Mouse (Mus musculus) 3T3-L1 (cell line): Measurements from ENCODE around the gene Vav3.

Experiments used
- DNase-seq: peaks from one replicate; pipeline ENCODE4 v3.0.0-alpha.2; 2015; ENCODE audit warnings: low read depth, low spot score

The Vav3 gene

DNA sequence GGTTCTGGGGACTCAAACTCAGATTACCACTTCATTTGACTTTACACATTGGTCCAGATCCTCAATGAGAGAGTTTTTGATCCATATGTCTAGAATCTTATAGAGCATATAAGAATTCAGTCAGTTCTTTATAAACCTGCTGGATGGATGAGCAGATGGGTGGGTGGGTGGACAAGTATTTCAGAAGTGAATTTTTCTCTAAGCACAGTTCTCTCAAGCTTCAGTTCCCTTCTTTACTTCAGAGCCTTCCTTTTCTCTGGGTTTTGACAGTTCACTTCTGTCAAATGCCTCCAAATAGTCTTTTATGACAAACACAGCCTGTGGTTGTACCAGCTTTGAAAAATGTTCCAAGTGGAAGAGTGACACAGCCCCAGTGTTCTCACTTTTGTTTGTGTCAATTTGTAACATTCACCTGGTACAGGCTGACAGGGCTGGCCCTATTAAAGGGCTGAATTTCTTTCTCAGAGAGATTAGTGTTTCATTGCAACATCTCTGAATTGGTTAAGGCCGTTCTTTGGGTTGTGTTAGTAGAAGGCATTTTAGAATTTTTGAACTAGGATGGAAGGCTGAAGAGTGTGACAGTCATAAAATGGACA, 159.5 kb downstream of the Vav3 start:
- DNase-seq, result no peak

DNA sequence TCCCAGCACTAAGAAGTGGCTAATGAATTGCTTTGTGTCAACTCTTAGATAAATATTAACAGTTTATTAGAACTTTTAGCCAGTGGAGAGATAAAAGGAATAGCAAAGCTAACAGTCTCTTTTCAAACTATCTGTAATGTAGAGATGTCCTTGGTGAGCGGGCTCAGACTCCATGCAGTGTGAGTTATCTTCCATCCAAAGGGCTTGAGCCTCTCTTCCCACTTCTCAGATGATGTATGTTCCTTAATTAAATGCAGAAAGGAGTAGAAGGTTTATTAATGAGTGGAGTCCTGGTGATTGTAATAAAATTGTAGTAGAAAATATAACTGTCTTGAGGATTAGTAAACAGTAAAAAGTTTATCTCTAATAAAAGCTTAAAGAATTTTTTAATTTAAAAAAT, 169.3 kb downstream of the Vav3 start:
- DNase-seq, result no peak

DNA sequence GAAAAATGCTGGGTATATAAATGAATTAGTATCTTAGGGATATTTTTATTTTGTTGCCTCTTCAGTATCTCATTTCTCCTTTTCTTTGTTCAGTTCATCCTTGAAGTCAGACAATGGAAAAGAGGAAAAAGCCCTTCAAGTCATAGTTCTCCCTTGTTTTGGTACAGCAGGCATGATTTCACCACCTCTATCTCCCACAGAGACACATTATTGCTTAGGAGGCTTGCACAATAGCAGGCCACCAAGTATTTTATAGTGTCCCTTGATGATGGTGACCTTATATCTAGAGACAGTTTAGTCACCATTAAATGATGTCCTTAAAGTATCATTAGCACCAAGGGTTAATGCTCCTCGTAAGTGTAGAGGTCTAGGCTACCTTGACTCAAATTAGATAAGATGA, 171.4 kb downstream of the Vav3 start:
- DNase-seq, result no peak

DNA sequence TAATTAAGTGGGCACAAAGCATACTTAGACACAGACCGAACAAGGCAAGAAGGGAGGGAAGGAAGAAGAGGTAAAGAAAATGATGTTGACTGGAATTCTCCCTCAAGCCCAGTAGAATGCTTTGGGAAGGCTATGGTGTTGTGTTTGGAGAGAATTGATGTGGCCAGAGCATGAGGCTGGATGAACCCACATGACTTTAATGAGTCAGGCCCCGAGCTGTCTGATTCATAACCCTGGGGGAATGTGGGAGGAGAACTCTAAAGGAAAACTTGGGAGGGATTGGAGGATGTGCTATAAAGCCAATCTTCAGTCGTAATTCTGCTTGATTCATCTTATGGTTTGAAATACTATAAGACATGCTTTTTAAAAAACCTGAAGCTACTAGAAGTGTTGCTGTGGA, 175.0 kb downstream of the Vav3 start:
- peak; percentile 96 for DNase-seq

DNA sequence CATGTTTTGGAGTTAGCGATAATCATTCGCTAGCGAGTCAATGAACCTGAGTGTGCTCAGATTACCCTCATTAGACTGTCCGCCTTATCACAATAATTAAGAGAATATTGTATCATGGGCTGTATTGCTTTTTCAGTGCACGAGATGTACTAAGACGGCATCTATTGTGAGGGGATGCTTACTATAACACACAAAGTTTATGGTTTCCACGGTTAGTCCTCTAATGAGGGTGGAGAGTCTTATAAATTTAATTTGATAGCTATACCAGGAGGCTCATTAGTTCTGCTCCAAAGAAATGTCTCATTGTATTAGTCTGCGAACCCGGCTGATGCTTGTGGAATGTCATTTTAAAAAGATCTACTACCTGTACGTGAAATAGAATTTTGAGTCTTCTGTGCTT, 175.9 kb downstream of the Vav3 start:
- no peak for DNase-seq

DNA sequence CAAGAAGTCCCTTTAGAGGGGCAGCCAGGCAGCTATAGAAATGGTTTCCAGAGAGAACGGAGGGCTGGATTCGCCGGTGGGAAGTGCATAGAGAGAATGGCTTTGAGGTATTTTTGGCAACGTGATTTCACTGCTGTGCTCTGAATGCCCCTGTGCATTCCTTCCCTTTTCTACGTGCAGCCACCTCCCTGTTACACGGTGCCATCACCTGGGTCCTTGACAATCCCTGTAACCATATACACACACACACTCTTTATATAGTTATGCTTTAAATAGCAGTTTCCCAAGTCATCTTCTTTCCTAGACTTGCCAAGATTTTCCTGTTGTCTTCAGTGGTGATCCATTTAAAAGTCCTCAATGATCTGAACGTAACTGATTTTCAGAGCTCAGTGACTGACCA, 181.7 kb downstream of the Vav3 start:
- no peak for DNase-seq

DNA sequence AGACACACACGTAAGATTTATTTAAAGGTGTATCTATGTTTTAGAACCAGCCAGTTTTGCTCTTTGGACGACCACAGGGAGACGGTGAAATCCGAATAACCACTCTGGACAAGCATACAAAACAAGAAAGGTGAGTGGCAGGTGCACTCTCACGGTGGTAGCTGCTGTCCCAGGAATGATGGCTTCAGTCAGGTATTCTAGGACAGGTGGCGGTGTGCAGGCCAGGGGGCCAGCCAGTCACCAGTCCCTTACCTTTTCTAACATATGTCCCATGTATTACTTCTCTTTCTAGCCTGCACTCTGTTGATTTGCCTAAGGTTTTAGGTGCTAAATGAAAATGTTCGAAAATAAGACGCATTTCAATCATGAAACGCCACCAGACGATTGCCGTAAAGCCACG, 185.4 kb downstream of the Vav3 start:
- no peak for DNase-seq

DNA sequence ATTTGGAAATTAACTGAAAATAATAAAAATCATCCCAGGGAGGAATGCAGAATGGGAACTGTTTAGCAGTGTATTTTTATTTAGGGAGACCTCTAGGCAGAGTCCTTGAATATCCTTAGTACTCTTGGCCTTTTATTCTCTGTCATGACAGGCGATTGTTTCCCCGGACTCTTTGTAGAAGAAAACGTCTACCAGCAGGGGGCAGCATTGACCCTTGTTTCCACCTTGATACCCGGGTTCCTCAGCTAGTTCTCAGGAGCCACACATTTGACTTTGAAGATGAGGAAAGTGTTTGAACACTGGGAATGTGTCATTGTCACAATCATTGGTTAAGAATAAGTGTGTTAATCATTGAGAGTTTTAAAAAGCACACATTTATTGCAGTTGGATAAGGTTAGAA, 185.8 kb downstream of the Vav3 start:
- peak; percentile 94 for DNase-seq

DNA sequence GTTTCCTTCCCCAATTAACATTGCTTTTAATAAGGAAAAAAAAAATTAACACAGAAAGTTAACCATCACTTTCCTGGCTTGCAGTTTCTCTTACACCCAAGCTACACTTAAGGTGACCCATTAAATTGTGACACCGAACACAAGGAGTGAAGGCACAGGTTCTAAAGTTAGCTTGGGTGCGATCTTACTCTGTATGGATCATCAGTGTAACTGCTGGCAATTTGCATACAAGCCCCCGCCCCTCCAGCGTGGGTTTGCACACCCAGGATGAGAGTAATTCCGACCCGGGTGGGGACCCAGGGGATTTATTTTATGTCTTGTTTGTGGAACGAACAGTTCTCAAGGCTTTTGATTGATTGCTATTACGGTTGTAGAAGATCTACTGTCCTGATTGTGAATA, 186.2 kb downstream of the Vav3 start:
- no peak for DNase-seq

DNA sequence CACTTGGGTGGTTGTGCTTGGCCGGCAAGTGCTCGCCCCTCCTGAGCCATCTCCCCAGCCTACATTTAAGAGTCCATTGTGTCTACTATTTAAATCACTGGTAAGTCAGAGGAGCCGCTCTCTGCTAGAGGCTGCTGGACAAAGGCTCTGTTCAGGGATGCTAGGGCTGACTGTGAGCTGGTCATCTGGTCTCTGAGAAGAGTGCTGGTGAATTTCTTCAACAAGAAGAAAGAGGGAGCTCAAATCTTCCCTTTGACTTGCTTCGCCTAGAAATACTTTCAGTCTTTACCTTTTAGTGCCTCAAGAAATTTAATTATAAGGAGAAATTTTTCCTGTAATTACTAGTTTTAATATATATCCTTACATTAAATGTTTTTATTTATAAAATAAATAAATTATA, 188.2 kb downstream of the Vav3 start:
- DNase-seq, result peak; percentile 3

DNA sequence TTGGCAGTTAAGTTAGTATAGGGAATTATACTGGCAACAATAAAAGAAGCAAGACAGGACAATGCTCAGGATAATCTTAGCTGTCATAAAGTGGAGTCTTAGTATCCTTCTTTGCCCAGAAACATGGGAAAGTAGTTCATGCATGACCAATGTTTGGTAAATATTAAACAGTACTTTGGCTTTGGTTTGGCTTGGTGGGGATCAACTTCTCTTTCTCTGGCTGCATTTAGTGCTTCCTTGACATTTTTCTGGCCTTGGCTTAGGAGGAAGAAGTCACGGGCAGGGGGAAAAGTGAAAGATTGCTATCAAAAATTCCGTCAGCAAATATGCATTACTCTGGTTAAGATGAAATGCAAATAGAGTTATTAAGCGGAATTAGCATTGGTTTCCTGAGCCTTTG, 197.2 kb downstream of the Vav3 start:
- no peak for DNase-seq

DNA sequence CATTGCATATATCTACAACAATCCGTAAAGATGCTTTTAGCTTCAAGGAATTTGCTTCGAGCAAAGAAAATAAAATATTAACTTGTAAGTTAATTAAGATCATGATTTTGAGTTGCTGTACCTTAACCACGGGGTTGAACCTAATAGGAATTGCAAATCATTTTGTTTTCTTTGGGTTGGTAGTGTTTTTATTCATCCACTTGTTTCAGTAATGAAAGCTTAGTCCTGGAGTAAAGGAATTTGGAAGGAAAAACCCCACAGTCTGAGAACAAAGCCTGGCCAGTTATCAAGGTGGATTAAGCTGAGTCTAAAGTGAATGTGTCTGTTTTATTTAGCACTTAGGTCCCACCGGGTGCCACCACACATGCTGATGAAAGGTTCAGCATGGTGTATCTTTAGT, 199.6 kb downstream of the Vav3 start:
- DNase-seq, result no peak

DNA sequence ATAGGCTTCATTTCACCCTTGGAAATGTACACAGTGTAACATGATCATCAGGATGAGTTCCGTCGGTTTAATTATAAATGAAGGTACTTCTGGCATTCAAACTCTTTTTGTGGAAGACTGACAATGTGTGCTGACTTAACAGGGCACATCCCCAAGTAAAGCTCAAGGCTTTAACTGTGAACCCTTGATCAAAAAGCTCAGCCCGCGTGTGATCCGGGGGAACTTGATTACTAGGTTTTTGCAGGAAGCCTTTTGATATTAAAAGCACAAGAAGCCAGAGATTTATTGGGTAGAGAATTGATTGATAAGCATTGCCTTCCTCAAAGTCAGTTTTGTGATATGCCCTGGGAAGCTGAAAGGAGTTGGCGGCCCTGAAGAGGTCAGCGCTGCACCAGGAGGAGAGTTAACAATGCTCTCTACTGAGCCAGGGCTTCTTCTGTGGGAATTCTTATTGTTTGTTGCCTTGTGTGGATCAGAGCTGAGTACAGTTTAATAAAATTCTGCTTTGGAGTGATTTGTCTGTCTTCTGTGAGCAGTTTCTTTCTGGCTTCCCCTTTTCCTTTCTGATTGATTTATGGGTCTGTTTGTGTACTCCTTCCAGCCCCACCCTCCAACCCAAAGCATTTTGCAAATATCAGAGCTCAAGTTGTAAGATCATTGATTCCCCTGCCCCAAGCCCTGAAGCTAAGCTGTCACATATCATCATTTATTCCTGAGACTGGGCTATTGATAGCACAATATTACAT, 204.2 kb downstream of the Vav3 start:
- DNase-seq, result no peak

DNA sequence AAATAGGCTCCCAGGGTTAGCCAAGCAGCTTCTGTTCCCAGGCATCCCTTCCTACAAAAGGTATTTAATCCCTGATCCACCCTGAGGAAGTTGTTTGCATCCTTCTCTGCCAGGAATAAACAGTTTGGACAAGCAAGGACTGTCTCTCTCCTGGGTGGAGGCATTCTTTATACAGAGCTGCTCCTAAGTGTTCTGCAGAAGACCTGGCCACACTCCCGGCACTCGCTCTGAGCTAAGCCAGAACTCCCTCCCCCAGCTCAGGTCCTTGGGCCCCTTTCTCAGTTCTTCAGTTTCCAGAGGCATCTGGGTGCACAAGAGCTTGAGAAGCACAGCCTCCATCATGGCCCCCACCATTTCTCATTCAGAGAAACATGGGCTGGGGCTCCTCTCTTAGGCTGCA, 216.9 kb downstream of the Vav3 start:
- DNase-seq, result no peak

DNA sequence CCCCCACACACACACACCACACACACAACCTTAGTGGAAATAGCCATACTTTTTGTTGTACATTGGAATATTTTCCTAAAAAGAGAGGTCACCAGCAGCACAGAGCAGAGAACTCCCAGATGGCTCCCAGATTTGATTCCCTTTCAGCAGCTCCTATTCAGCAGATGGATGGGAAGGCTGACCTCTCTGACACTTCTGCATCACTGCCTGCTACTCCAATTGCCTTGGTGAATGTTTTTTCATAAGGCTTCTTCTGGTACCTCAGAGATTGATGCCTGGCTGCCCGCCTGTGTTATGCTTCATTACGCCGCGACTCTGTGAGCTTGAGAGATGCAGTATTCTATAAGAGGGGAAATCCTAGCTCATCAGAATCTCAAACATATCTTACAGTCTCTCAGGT, 220.8 kb downstream of the Vav3 start:
- DNase-seq, result no peak

DNA sequence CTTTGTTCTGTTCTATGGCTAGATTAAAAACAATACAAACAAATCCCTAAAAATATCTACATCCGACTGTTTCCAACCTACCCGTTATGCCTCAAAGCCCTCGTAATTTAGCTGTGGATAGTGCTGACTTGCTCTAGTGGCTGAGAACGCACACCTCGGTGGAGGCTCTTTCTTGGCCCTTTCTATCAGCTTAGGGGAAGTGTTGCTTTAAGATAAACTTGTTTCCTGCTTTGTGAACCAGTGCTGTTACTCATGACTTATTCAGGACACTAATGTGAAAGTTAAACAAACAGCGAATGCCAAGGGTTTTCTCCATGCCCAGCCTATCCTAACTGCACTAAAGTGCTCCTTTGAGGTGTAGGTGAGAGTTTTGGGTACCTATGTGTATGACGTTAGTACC, 221.3 kb downstream of the Vav3 start:
- no peak for DNase-seq

DNA sequence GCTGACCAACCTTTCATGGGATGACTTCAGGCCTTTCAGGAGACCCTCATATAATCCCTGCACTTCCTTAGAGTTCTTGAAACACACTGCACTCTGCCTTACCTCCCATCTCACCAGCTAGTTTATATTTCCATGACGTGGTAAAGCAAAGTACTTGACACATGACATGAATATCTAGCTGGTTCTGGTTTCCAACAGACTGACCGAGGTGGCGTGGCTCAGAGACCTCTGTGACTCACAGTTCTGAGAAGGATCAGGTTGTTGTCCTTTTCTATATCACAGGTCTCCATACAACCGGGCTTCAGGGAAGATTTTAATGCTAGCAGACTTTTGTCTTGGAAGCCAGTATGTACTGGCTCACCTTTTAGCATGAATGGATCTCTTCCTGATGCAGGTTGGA, 221.8 kb downstream of the Vav3 start:
- no peak for DNase-seq

DNA sequence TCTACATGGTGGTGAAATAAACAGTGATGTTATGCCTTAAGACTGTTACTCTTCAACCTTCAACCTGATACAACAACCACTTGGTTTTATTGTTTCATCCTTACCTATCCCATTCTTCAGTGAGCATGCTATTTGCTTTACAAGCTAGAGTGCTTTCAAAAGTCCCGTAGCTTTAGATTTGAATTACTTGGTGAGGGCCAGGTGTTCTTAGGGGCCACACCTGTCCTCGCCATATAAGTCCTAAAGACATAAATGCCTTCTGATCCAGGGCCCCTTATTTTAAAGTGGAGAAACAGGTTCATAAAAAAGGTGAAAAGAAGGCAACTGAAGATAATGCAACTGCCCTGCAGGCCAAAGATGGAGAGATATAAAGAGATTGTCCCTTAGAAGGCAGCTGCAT, 224.0 kb downstream of the Vav3 start:
- no peak for DNase-seq

DNA sequence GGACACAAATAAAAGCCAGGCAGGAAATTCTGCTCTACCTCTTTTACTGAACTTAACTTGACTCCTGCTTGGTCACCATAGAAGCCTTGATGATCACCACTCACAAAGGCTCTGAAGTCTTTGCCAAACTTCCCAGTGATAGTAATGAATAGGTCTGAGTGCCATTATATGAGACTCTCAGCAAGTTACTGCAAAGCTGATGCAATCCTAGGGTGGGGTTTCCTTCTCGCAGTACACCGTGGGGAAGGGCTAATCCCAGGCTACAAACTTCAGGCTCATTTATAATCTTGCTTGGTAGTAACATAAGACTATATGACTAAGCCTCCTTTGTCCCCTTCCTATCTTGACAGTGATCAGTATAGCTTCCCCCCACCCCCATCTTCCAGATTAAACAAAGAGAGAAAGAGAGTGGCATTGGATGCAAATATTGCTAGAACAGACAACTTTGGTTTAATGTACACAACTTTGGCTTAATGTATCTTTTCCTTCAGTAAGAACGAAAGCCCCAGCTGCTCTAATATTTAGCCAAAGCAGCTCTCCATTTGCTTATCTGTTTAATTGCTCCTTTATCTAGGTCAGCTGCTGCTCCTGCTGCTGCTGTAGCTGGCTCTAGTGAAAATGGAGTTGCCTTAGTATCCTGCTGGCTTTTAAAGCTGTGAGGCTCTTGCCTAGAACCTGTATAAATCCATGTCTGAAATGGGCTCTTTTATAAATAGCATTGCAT, 228.3 kb downstream of the Vav3 start:
- DNase-seq, result peak; percentile 46

DNA sequence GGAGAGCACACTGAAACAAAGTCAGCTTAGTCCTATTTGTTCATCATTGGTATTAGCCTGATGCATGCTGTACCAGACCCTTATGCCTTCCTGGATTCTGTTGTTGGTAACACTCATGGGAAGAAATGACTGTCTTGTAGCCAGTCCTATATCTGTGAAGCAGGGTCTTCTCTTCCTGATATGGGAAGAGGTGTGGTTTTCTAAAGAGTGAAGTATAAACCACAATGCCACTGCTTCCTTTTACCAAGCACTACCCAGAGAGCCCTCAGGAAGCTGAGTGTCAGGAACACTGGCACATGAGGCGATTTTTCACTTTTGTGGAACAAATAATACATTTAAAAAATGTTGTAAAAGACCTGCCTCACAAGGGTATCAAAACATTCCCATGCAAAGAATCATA, 231.0 kb downstream of the Vav3 start:
- no peak for DNase-seq

DNA sequence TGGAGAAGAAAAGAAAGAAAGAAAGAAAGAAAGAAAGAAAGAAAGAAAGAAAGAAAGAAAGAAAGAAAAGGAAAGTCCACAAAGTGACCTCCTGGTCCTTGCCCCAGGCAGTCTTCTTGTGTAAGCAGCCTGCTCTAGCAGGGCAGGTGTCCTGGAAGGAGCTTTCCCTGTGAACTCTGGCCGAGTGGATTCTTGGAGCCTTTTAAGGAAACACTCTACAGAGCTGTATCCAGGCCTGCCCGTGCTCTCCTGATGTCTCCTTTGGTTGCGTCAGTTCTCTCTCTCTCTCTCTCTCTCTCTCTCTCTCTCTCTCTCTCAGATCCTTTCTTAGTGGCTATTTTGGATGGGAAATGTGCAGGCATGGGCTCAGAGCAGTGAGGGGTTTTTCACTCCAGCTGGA, 232.4 kb downstream of the Vav3 start:
- DNase-seq, result no peak

DNA sequence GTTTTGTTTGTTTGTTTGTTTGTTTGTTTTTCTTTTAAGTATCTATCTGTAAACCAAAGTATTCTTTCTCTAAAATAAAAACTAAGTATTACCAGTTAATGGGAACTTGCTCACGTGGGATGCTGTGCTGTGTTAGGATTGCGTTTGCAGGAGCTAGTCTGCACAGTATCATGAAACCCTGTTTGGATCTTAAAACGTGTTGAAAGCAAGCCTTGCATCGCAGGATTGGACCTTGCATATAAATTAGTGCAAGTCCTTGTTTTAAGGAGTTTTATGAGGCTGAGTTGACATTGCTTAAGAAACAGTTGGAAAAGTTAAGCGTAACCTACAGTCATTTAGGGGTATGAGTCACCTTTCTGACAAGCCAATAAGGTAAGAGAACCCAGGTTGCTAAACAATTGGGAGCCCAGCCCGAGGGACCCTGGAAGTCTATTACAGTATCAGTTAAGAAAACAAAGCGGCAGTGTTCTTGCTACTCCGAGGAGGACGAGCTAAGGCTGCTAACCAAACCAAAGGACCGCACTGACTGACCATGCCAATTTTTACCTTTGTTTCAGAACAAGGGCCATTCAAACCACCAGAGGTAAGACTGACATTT, 233.2 kb downstream of the Vav3 start:
- no peak for DNase-seq

DNA sequence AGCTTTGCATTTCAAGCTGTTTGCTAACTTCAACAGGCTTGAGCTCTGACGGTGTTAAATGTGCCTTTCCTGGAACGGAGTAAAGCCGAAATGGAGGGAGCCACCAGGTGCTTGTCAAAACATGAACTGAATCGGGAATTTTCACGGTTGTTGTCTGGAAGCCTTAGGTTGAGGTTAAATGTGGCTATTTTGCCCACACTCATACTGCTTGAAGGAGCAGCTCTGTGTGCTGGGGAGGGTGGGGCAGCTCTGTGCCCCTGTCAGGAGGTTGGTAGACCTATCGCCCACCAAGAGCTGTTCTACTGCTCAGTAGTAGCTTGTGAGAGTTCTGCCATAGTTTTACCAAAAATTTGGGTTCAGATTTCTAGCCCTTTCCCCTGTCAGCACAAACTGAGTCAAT, 233.7 kb downstream of the Vav3 start:
- DNase-seq, result no peak
